Mouse (Mus musculus): ENCODE results near the gene Ap2a1.

DNA sequence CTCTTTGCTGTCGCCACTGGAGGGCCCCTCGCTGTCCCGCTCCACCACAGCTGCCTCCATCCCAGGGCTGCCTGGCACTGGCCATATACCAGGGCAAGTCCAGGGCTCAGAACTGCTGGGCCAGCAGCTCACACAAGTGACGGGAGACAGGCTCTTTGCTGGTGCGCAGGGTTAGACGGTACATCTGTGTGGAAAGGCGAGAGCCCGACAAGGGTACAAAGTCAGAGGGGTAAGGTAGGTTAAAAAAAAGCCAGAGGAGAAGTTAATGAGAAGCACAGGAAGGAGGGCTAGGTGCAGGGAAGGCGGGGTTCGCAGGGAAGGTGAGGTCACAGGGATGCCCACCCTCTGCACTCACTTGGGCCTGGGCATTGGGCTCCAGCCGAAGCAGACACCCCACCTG, 28.7 kb downstream of the Ap2a1 start:
- TF ChIP-seq POLR2A (IDR thresholded peaks at IDR 0.05; ENCODE audit: borderline replicate concordance, insufficient read depth, low read length) (no peak), CTCF (IDR thresholded peaks at IDR 0.05; ENCODE audit: borderline replicate concordance, insufficient read depth, low read depth, low read length) (no peak)
